Mouse (Mus musculus) liver, embryonic 16.5 days (tissue): ENCODE measurements at regions not wholly inside any gene's neighbourhood (a gene's known extent, or its start where the extent isn't known, plus 50 kb on each side); places are given as distances from the start of the nearest gene placed in this dataset.

ENCODE experiments used
- ATAC-seq: fragments of 200-750 bp; cut with Nextera tagmentation; 2 replicates; pipeline ENCODE4 v1.8.0; 2017; ENCODE audit warnings: low read depth, mild to moderate bottlenecking, moderate number of reproducible peaks, moderate library complexity
- H3K27ac ChIP-seq: fragments of 300-500 bp; sonication (generic); 2 replicates; pipeline ENCODE4 v1.5.1; 2014; ENCODE audit warnings: mild to moderate bottlenecking, low read length
- H3K27me3 ChIP-seq: fragments of 300-500 bp; sonication (generic); 2 replicates; pipeline ENCODE4 v1.6.1; 2014; ENCODE audit warnings: low read depth, low read length, mixed read lengths; ENCODE audit not compliant: control insufficient read depth, insufficient read depth
- H3K36me3 ChIP-seq: fragments of 300-500 bp; sonication (generic); 2 replicates; pipeline ENCODE4 v1.6.1; 2014; ENCODE audit warnings: mild to moderate bottlenecking; ENCODE audit not compliant: control insufficient read depth, insufficient read depth
- H3K4me1 ChIP-seq: fragments of 300-500 bp; sonication (generic); 2 replicates; pipeline ENCODE4 v1.6.1; 2014; ENCODE audit warnings: low read depth, low read length, mixed read lengths; ENCODE audit not compliant: control insufficient read depth
- H3K4me2 ChIP-seq: fragments of 300-500 bp; sonication (generic); 2 replicates; pipeline ENCODE4 v1.6.1; 2014; ENCODE audit warnings: low read depth, low read length, mixed read lengths
- H3K4me3 ChIP-seq: fragments of 300-500 bp; sonication (generic); 2 replicates; pipeline ENCODE4 v1.5.1; 2014; ENCODE audit warnings: low read depth, mild to moderate bottlenecking, low read length
- H3K9ac ChIP-seq: fragments of 300-500 bp; sonication (generic); 2 replicates; pipeline ENCODE4 v1.6.1; 2014; ENCODE audit warnings: low read depth, low read length
- H3K9me3 ChIP-seq: fragments of 300-500 bp; sonication (generic); replicated peaks from 2 replicates; pipeline ENCODE4 v1.6.1; 2016; ENCODE audit warnings: low read length; ENCODE audit not compliant: control insufficient read depth
- whole genome bisulfite sequencing: fragments of 180-500 bp; shearing (Covaris S2); extraction: QIAGEN DNeasy Blood & Tissue Kit; methylation state at CpG from one replicate; pipeline ENCODE4 v1.1.7; 2014; ENCODE audit not compliant: insufficient replicate concordance; 5-methylcytosine and 5-hydroxymethylcytosine counted together

DNA sequence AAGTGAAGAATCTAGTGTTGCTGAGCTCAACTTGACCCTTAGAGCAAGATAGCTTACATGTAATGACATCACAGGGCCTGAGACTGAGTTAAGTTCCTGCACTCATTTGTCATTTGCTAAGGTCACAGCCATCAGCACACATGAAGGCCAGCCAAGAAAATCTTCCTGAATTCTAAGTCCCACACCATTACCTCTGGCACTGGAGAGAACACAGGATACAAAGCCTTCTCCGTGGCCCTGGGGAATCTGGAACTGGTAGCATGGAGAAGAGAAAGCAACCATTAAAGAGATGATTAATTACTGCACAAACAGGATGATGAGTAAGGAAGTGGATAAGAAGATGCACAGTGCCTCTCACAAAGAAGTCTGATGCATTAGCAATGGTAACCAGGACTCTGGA lies 232.0 kb downstream of the Wdr72 start:
- 46% methylated on average over 1 of the region's 1 CpGs for WGBS

GRCm38 (mm10) chr9:74345027-74345426 lies 234.9 kb downstream of the Wdr72 start:
- H3K4me1 ChIP-seq: no peaks in the 10 kb centered on the region
- WGBS: 65% methylated on average over 7 of the region's 7 CpGs
- H3K9ac ChIP-seq: no peak overlapping the region
- no peak overlapping the region for H3K4me3 ChIP-seq
- no peak overlapping the region for H3K27ac ChIP-seq
- no peak overlapping the region for H3K4me2 ChIP-seq
- ATAC-seq: no peak
- H3K9me3 ChIP-seq: no peaks in the 10 kb centered on the region
- no peaks in the 10 kb centered on the region for H3K27me3 ChIP-seq
- no peaks in the 10 kb centered on the region for H3K36me3 ChIP-seq

More for the DNA sequence above, 232.0 kb downstream of the Wdr72 start:
- H3K27me3 ChIP-seq: no peaks in the 10 kb centered on the region
- H3K36me3 ChIP-seq: no peaks in the 10 kb centered on the region
- no peaks in the 10 kb centered on the region for H3K4me1 ChIP-seq
- H3K4me3 ChIP-seq: no peak overlapping the region
- H3K9ac ChIP-seq: no peak overlapping the region
- no peak overlapping the region for H3K27ac ChIP-seq
- no peaks in the 10 kb centered on the region for H3K9me3 ChIP-seq
- no peak overlapping the region for H3K4me2 ChIP-seq
- ATAC-seq: no peak

- WGBS: 28% methylated on average over 2 of the region's 2 CpGs
- ATAC-seq: peak; percentile 69; the same call in 1 of the 2 replicates
Measured at GRCm38 (mm10) chr9:74348776-74349175, 238.6 kb downstream of the Wdr72 start.

DNA sequence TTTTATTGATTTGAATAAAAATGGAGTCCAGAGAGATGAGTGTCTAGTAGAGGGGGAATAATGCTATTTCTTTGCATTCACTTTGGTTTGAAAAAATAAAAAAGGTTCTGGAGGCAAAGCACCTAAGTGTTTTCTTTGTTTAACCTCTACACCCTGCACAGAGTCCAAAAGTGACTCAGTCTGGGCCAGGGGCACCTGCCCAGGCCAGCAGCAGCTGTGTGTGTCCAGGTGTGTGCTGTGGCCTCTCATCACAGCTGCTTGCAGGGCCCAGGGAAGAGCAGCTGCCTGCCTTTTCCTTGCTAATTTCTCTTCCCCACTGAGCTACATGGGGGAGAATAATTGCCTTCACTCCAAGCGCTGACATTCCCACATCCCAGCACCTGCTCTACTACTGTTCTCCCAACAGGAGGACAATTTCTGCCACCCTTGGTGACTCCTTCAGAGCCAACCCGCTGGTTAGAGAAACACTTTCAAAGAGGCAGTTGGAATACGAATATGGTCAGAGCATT lies 255.8 kb downstream of the Wdr72 start:
- ATAC-seq: peak; percentile 82

More at GRCm38 (mm10) chr9:74348776-74349175, 238.6 kb downstream of the Wdr72 start:
- no peaks in the 10 kb centered on the region for H3K36me3 ChIP-seq
- no peak overlapping the region for H3K9ac ChIP-seq
- H3K27ac ChIP-seq: no peak overlapping the region
- no peak overlapping the region for H3K4me3 ChIP-seq
- no peak overlapping the region for H3K4me2 ChIP-seq
- H3K4me1 ChIP-seq: no peaks in the 10 kb centered on the region
- H3K9me3 ChIP-seq: no peaks in the 10 kb centered on the region
- no peaks in the 10 kb centered on the region for H3K27me3 ChIP-seq

GRCm38 (mm10) chr9:74376191-74376590 lies 266.0 kb downstream of the Wdr72 start:
- Histone ChIP-seq H3K9ac (no peak overlapping the region), H3K4me1 (no peaks in the 10 kb centered on the region), H3K27ac (no peak overlapping the region), H3K4me2 (no peak overlapping the region), H3K4me3 (no peak overlapping the region), H3K9me3 (no peaks in the 10 kb centered on the region), H3K36me3 (no peaks in the 10 kb centered on the region), H3K27me3 (no peaks in the 10 kb centered on the region)
- ATAC-seq: no peak

More for the DNA sequence above, 255.8 kb downstream of the Wdr72 start:
- Histone ChIP-seq H3K27me3 (no peaks in the 10 kb centered on the region), H3K36me3 (no peaks in the 10 kb centered on the region), H3K4me1 (no peaks in the 10 kb centered on the region), H3K9me3 (no peaks in the 10 kb centered on the region), H3K4me2 (no peak overlapping the region), H3K4me3 (no peak overlapping the region), H3K27ac (no peak overlapping the region), H3K9ac (no peak overlapping the region)
- WGBS: 32% methylated on average over 3 of the region's 3 CpGs

GRCm38 (mm10) chr9:74377204-74377603 lies 267.0 kb downstream of the Wdr72 start:
- H3K4me2 ChIP-seq: no peak overlapping the region
- no peak for ATAC-seq

DNA sequence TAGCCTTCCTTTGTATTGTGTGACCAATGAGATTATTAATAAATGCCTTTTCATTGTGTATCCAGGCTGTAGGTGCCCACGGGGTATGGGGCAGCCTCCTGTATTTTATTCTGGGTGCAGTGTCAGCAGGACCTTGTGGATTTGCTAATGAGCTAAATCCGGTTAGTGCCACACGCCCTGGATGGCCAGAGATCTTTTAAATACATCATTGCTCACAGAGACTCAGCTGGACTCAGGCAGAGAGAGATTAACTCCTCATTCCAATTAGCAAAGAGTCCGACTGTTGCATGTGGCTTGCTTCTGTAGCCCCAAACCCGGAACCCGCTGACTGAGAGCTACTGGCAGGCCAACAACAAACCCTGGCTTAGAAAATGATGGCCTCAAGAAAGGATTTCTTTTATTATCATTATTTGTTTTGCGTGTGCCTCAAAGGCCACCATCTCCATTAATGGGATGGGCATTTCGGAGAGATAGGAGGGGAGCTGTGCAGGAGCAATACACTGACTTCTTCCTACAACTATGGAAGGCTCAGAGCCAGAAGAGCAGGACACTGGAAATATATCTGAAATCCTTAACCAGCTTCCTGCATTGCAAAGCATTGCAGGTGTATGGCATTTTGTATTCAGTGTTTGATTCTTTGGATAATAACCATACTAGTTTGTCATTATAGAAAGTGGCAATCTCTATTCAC lies 274.2 kb downstream of the Wdr72 start:
- no peaks in the 10 kb centered on the region for H3K36me3 ChIP-seq
- 61% methylated on average over 8 of the region's 8 CpGs for WGBS
- ATAC-seq: no peak
- H3K4me3 ChIP-seq: no peak overlapping the region
- H3K27ac ChIP-seq: no peak overlapping the region
- no peaks in the 10 kb centered on the region for H3K4me1 ChIP-seq
- no peaks in the 10 kb centered on the region for H3K27me3 ChIP-seq
- H3K4me2 ChIP-seq: no peak overlapping the region
- no peak overlapping the region for H3K9ac ChIP-seq
- no peaks in the 10 kb centered on the region for H3K9me3 ChIP-seq

More at GRCm38 (mm10) chr9:74377204-74377603, 267.0 kb downstream of the Wdr72 start:
- H3K4me3 ChIP-seq: no peak overlapping the region
- H3K27ac ChIP-seq: no peak overlapping the region
- no peaks in the 10 kb centered on the region for H3K4me1 ChIP-seq
- no peaks in the 10 kb centered on the region for H3K9me3 ChIP-seq
- no peaks in the 10 kb centered on the region for H3K36me3 ChIP-seq
- no peak overlapping the region for H3K9ac ChIP-seq
- no peaks in the 10 kb centered on the region for H3K27me3 ChIP-seq

DNA sequence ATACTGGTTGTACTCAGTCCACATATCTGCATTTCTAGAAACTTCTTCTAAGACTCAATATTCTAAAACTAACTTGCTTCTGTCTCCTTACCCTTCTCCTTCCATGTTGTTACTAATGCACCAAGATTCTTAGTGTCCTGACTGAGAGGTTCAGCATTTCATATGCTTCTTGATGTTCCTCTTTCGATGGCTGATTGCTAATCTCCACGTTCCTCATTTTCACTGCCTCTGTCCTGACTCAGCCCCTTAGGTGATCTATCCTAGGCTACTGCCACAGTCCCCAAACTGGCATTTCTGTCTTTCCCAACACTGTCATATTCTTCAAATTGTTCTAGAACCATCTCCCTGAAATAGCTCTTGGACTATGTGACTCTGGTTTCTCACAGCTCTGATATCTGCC lies 315.4 kb downstream of the Wdr72 start:
- no peaks in the 10 kb centered on the region for H3K4me1 ChIP-seq
- WGBS: 47% methylated on average over 2 of the region's 2 CpGs
- no peak overlapping the region for H3K27ac ChIP-seq
- no peaks in the 10 kb centered on the region for H3K27me3 ChIP-seq
- H3K9me3 ChIP-seq: no peaks in the 10 kb centered on the region
- H3K9ac ChIP-seq: no peak overlapping the region
- no peak overlapping the region for H3K4me3 ChIP-seq
- H3K36me3 ChIP-seq: no peaks in the 10 kb centered on the region
- no peak overlapping the region for H3K4me2 ChIP-seq
- ATAC-seq: no peak

DNA sequence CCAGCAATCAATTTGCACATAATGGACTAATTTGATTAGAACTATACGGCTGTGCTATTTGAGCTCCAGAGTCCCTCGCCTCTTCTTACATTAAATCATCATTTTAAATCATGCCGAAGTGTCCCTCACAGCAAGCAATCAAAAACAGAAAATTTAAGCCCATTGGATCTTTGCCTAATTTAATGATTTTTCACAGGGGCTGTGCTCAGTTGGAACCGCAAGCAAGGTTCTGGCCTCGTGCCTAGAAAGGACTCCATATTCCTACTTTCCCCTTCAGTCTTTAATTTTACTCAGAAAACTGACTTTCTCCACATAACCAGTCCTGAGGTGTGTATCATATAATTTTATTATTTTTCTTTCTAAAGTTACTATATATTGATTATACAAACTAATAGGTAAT lies 339.8 kb downstream of the Wdr72 start:
- WGBS: 76% methylated on average over 5 of the region's 5 CpGs
- Histone ChIP-seq H3K9me3 (no peaks in the 10 kb centered on the region), H3K4me2 (no peak overlapping the region), H3K9ac (no peak overlapping the region), H3K27ac (no peak overlapping the region), H3K36me3 (no peaks in the 10 kb centered on the region), H3K27me3 (no peaks in the 10 kb centered on the region), H3K4me3 (no peak overlapping the region), H3K4me1 (no peaks in the 10 kb centered on the region)
- no peak for ATAC-seq
